Mouse (Mus musculus) brain, embryonic 14.5 days (tissue): Measurements from ENCODE around the gene Mdm1.

ENCODE experiments used
- CTCF ChIP-seq: fragments of 200-500 bp; IDR thresholded peaks from 2 replicates; pipeline ENCODE4 v1.5.1; 2012; ENCODE audit warnings: inconsistent platforms, mild to moderate bottlenecking, moderate library complexity, borderline replicate concordance; ENCODE audit not compliant: insufficient read depth, insufficient read length; ENCODE audit errors: extremely low read depth
- POLR2A ChIP-seq: fragments of 200-500 bp; IDR thresholded peaks from 2 replicates; pipeline ENCODE4 v1.6.1; 2012; ENCODE audit warnings: mild to moderate bottlenecking, inconsistent platforms, borderline replicate concordance; ENCODE audit not compliant: poor library complexity, insufficient read depth, insufficient read length, severe bottlenecking; ENCODE audit errors: extremely low read depth

- TF ChIP-seq CTCF (no peak), POLR2A (no peak)
Measured at GRCm38 (mm10) chr10:118161131-118161530, 19.5 kb downstream of the Mdm1 start.
